Mouse (Mus musculus): ENCODE results near the gene Map3k3.

The Map3k3 gene

DNA sequence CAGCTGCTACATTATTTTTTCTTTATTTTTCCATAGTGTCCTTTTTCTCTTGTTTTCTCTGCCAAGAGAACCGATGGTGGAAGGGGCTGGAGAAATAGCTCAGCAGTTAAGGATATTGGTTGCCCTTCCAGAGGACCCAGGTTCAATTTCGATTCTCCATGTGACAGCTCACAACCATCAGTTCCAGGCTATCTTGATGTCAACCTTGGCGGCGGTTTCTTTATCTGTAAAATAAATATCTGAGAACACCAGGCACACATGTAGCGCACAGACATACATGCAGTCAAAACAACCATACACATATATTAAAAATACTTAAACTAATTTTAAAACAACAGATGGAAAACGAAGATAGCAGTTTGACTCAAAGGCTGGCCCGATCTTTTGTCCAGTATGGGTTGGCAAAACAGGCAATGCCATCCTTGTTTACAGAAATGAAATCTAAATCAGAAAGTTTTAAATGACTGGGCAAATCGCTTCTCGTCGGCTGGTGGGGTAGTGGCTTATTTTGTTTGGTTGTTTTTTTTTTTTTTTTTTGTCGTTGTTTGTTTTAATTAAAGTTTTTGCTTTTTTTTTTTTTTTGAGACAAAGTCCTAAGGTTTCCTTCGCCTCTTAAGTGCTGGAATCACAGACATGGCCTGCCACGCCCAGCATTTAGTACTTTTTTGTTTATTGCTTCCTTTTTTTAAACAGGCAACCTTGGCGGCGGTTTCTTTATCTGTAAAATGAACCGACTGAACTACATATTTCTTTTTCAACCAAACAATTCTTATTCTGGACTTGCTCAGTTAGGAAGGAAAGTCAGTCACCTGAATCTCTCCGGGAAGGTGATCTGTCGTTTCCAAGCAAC, 19.1 kb upstream of the Map3k3 start:
- POLR2A ChIA-PET, result interaction anchor here (0.6 to 2.6 kb wide), 10 partner anchors 16 to 128 kb away, joined by 3 to 16 read pairs (median 4); partner anchors contain the start of genes Map3k3 (in 3 of the 4) and Dcaf7 (in 1 of the 4)
- CTCF ChIA-PET, result interaction anchor here in 1 of 4 experiments (0.8 kb wide), 1 partner anchor 19 kb away, joined by 4 read pairs; the partner anchor contains the start of gene Map3k3

DNA sequence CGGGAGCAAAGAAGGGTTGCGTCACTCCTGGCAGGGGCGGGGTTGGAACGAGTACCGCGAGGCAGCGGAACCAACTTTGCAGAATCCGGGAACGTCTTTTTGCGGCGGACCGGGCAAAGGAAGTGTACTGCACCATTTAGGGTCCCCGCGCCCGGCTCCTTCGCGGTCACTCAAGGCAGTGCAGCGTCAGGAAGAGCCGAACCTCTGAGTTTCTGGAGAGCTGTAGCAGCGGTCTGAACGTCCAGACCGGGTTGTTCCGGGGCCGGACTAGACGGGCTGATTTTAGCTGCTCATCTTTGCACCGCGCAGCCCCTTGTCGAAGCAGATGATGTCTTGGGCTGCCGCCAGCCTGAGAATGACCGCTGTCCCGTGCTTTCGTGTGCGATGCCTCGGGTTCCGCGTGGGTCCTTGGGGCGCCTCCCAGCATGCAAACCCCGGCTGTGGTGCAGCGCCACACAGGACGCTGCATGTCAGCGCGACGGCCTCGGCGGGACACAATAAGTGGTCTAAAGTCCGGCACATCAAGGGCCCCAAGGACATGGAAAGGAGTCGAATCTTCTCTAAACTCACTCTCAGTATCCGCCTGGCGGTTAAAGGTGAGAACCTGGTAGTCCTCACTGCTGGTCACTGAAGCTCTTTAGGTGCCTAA, 18.4 kb upstream of the Map3k3 start, which contains the start of gene Taco1:
TSS of gene Taco1 (plus strand) at position 139 of the 649 bp plus-strand sequence.
- CTCF ChIA-PET, result interaction anchor here in 2 of 4 experiments (0.8 to 1.2 kb wide), 2 partner anchors 18 to 139 kb away, joined by 4 read pairs; partner anchors contain the start of gene Map3k3 (in 1 of the 2)

DNA sequence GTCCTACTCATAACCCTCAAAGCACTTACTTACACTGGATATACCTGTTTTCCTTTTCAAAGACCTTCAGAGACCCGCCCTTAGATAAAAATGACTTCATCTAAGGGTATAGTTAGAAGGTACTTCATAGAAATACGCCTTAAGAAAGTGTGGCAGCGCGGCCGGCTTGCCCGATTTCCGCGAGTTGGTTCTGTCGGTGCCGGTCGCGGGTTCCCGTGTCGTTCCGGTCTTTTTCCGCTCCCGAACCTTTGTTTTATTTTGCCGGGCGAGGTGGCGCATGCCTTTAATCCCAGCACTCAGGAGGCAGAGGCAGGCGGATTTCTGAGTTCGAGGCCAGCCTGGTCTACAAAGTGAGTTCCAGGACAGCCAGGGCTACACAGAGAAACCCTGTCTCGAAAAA, 17.8 kb upstream of the Map3k3 start:
- POLR2A ChIA-PET, result interaction anchor here in 3 of 4 experiments (0.5 to 2.4 kb wide), 10 partner anchors 8 to 886 kb away, joined by 3 to 16 read pairs (median 3); partner anchors contain the start of genes Map3k3 (in 2 of the 3) and Dcaf7 (in 1 of the 3)
- CTCF ChIA-PET, result interaction anchor here in 2 of 4 experiments (0.8 to 1.2 kb wide), 2 partner anchors 18 to 140 kb away, joined by 4 read pairs; partner anchors contain the start of gene Map3k3 (in 1 of the 2)

More for the DNA sequence above, 18.4 kb upstream of the Map3k3 start, which contains the start of gene Taco1:
- POLR2A ChIA-PET, result interaction anchor here (0.5 to 2.4 kb wide), 11 partner anchors 9 to 885 kb away, joined by 3 to 16 read pairs (median 3); partner anchors contain the start of genes Map3k3 (in 2 of the 4) and Dcaf7 (in 1 of the 4)

- POLR2A ChIA-PET, result interaction anchor here in 2 of 4 experiments (0.9 to 1.4 kb wide), 5 partner anchors 8 to 427 kb away, joined by 3 read pairs; no protein-coding TSS in a partner anchor
- CTCF ChIA-PET, result interaction anchor here in 1 of 4 experiments (0.8 kb wide), 1 partner anchor 109 kb away, joined by 4 read pairs; no protein-coding TSS in a partner anchor
These were observed 10.6 kb upstream of the Map3k3 start for GRCm38 (mm10) chr11:106073774-106074173.

DNA sequence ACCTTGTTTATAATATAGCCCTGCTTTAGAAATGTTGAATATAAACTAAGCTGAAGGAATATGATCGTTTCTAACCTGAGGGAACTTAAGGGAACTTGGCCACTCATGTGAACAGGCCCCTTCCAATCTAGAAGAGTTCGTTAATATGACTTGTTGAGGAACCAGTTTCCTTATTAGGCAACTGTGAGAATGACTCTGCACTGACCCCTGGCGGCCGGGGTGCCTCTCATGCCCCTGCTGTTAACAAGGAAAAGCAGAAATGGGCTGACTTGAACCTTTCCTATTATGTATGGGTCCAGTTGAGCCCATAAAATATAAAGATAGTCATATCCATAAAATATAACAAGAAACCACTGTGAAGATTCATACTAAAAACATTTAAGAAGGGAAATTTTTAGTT, 8.1 kb upstream of the Map3k3 start:
- ChIA-PET CTCF (no interaction called here), POLR2A (interaction anchor here in 1 of 4 experiments (0.7 kb wide), 1 partner anchor 59 kb away, joined by 3 read pairs; no protein-coding TSS in a partner anchor)

DNA sequence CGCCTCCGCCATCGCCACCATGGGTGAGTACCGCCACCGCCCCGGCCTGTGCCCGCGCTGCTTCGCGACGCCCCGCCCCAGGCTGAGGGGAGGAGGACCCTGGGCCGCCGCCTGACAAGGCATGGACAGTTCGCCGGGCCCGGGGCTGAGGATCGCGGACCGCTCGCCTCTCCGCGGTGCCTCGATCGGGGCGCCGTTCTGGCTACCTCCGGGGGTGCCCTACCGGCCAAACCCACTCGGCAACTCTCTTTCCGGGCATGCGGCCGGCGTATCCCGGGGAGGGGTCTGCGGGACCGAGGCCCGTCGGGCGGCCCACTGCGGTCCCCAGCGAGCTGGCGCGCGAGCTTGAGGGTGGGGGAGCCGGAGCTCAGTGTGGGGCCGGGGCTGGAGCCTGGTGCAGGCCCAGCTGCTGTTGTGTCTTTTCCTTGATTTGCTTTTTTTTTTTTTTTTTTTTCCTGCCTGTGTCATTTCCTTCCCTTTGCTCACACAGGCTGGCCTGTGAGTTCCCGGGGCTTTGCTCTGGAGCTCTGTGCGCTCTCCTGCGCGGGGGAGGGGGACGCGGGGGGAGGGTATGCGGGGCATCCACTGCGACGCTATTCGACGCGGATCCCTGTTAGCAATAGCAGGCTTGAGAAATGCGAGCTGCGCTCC, 623 bp downstream of the Map3k3 start:
- POLR2A ChIA-PET, result interaction anchor here (0.6 to 3.1 kb wide), 61 partner anchors 11 to 1494 kb away, joined by 3 to 37 read pairs (median 4); partner anchors contain the start of genes Dcaf7 (in 2 of the 4), Ccdc47 (in 1 of the 4), Cyb561 (in 1 of the 4) and Ddx42 (in 1 of the 4)
- CTCF ChIA-PET, result interaction anchor here (0.5 to 2.0 kb wide), 18 partner anchors 15 to 1702 kb away, joined by 3 to 12 read pairs (median 4); partner anchors contain the start of gene Ccdc47 (in 1 of the 4)

GRCm38 (mm10) chr11:106098223-106098622, 13.8 kb downstream of the Map3k3 start:
- CTCF ChIA-PET, result no interaction called here
- POLR2A ChIA-PET, result interaction anchor here in 2 of 4 experiments (1.0 to 2.9 kb wide), 5 partner anchors 12 to 402 kb away, joined by 3 to 18 read pairs (median 6); partner anchors contain the start of gene Map3k3 (in 2 of the 2)

- POLR2A ChIA-PET, result interaction anchor here in 3 of 4 experiments (0.5 to 1.7 kb wide), 8 partner anchors 10 to 1051 kb away, joined by 3 to 6 read pairs (median 4); partner anchors contain the start of gene Map3k3 (in 1 of the 3)
- CTCF ChIA-PET, result interaction anchor here in 1 of 4 experiments (0.9 kb wide), 1 partner anchor 200 kb away, joined by 5 read pairs; no protein-coding TSS in a partner anchor
These were observed 18.5 kb downstream of the Map3k3 start for GRCm38 (mm10) chr11:106102866-106103265.

DNA sequence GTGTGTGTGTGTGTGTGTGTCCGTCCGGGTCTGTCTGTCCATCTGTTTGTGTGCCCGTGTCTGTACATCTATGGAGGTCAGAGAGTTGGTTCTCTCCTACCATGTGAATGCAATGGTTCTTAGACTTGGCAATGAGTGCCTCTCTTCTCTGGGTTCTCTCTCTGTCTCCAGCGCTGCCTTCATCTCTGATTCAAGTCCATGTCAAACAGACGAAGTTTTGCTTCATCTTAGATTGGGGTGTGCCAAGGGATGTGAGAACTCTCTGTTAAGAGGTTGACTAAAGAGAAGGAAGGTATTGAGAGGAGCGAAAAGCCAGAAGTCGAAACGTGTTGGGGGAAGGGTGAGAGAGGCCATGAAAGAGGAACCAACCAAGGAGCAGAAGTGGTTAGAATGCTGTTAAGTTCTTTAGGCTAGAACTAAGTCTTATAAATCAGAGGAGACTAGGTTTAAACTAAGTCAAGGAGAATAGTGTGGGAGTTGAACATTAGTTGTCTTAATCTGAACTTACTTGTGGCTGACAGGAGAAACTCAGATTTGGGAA, 21.7 kb downstream of the Map3k3 start:
- ChIA-PET POLR2A (interaction anchor here in 1 of 4 experiments (0.7 to 1.0 kb wide), 2 partner anchors 15 to 28 kb away, joined by 3 read pairs; no protein-coding TSS in a partner anchor), CTCF (no interaction called here)

GRCm38 (mm10) chr11:106111688-106112087, 27.3 kb downstream of the Map3k3 start:
- CTCF ChIA-PET, result no interaction called here
- POLR2A ChIA-PET, result interaction anchor here in 2 of 4 experiments (0.8 to 1.4 kb wide), 4 partner anchors 10 to 153 kb away, joined by 3 to 4 read pairs (median 3); no protein-coding TSS in a partner anchor

GRCm38 (mm10) chr11:106122221-106122620, 37.8 kb downstream of the Map3k3 start:
- ChIA-PET POLR2A (interaction anchor here in 2 of 4 experiments (0.5 to 1.6 kb wide), 6 partner anchors 8 to 936 kb away, joined by 3 to 10 read pairs (median 4); partner anchors contain the start of gene Ccdc47 (in 1 of the 2)), CTCF (interaction anchor here in 1 of 4 experiments (0.6 kb wide), 1 partner anchor 104 kb away, joined by 3 read pairs; no protein-coding TSS in a partner anchor)

DNA sequence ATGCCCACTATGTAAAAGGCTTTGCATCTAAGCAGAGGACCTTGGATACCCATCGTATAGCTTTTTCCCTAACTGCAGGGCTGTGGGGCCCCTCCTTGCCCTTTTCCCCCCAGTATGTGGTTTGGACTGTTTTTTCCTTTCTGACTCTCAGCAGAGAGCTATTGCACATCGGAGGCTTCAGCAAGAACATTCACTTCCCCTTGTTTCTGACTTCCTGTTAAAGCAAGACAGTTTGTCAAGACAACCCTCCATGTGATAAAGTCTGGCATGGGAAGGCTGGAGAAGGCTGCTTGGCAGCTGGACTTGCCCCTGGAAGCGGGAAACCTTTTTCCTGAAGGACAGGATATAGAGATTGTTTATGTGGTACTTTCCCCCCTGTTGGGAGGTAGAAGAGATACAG, 38.3 kb downstream of the Map3k3 start:
- ChIA-PET CTCF (interaction anchor here in 2 of 4 experiments (0.6 to 1.1 kb wide), 3 partner anchors 39 to 182 kb away, joined by 3 to 8 read pairs (median 4); partner anchors contain the start of gene Map3k3 (in 1 of the 2)), POLR2A (interaction anchor here (0.5 to 5.1 kb wide), 13 partner anchors 9 to 937 kb away, joined by 3 to 33 read pairs (median 3); partner anchors contain the start of gene Ccdc47 (in 1 of the 4))

DNA sequence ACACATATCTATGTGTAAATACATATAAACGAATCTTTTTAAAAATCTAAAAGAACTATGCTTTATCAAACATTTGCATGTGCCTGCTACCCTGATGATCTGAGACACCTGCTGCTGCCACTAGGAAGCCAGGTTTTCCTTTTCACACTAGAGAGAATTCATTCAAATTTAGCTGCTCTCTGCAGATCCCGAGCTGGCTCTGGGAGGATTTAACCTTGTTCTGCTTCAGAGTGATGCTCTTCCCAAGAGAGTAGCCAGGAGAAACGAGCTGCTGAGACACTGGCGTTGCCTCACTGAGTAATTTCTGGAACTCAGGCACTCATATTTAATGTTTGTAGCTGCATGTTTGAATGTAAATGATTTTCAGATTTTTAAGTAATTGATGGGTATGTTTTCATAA, 40.4 kb downstream of the Map3k3 start:
- POLR2A ChIA-PET, result interaction anchor here in 3 of 4 experiments (0.5 to 5.1 kb wide), 5 partner anchors 10 to 976 kb away, joined by 3 to 33 read pairs (median 4); no protein-coding TSS in a partner anchor

GRCm38 (mm10) chr11:106125827-106126226, 41.4 kb downstream of the Map3k3 start:
- CTCF ChIA-PET, result no interaction called here
- POLR2A ChIA-PET, result interaction anchor here in 2 of 4 experiments (1.0 to 5.1 kb wide), 5 partner anchors 9 to 114 kb away, joined by 4 to 33 read pairs (median 4); partner anchors contain the start of gene Ccdc47 (in 1 of the 2)

More for the DNA sequence above, 40.4 kb downstream of the Map3k3 start:
- CTCF ChIA-PET, result interaction anchor here in 2 of 4 experiments (0.6 to 0.8 kb wide), 2 partner anchors 10 to 50 kb away, joined by 3 read pairs; no protein-coding TSS in a partner anchor

DNA sequence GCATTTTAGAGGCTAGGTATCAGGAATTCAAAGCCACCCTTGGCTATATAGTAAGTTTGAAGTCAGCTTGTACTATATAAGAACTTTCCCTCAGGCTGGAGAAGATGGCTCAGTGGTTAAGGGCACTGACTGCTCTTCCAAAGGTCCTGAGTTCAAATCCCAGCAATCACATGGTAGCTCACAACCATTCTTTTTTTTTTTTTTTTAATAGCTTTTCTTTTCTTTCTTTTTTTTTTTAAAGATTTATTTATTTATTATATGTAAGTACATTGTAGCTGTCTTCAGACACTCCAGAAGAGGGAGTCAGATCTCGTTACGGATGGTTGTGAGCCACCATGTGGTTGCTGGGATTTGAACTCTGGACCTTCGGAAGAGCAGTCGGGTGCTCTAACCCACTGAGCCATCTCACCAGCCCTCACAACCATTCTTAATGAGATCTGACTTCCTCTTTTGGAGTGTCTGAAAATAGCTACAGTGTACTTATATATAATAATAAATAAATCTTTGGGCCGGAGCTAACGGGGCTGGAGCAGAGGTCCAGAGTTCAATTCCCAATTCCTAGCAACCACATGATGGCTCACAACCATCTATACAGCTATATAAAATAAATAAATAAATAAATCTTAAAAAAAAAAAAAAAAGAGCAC, 42.4 kb downstream of the Map3k3 start:
- ChIA-PET CTCF (interaction anchor here in 1 of 4 experiments (0.6 kb wide), 1 partner anchor 462 kb away, joined by 3 read pairs; no protein-coding TSS in a partner anchor), POLR2A (interaction anchor here (0.6 to 5.1 kb wide), 9 partner anchors 8 to 222 kb away, joined by 3 to 33 read pairs (median 3); partner anchors contain the start of genes Ccdc47 (in 1 of the 4) and Map3k3 (in 1 of the 4))

GRCm38 (mm10) chr11:106129477-106129876, 45.1 kb downstream of the Map3k3 start:
- POLR2A ChIA-PET, result interaction anchor here in 1 of 4 experiments (0.6 to 1.8 kb wide), 2 partner anchors 19 to 173 kb away, joined by 3 to 6 read pairs; no protein-coding TSS in a partner anchor
- CTCF ChIA-PET, result no interaction called here

Measured in embryonic stem cell, embryonic (primary cell).